Comparison of ENCODE assay signal across 31 mouse cellular contexts in genomic region chrX:35969276-35969675, GRCm38 (mm10).
"Had no signal": no experiment of that assay in that cellular context is flagged by ENCODE, and none has a peak within 500 bp of the region (broad histone marks: within the 10 kb centered on the region; RNA-seq: fewer than 3 reads in every experiment).

No protein-coding gene starts in this region.

- H3K27ac ChIP-seq: limb, embryonic 10.5 days; limb, embryonic 12.5 days; limb, embryonic 13.5 days; limb, embryonic 15.5 days; liver, embryonic 12.5 days; liver, embryonic 13.5 days; liver, embryonic 14.5 days; liver, embryonic 15.5 days; lung, embryonic 15.5 days; macrophage; midbrain, embryonic 10.5 days; midbrain, embryonic 12.5 days; midbrain, embryonic 13.5 days; midbrain, embryonic 15.5 days had no signal

- H3K36me3 ChIP-seq: limb, embryonic 10.5 days; limb, embryonic 12.5 days; limb, embryonic 13.5 days; limb, embryonic 15.5 days; liver, embryonic 12.5 days; liver, embryonic 13.5 days; liver, embryonic 15.5 days; lung, embryonic 15.5 days; midbrain, embryonic 12.5 days; midbrain, embryonic 13.5 days; midbrain, embryonic 15.5 days had no signal

- H3K4me3 ChIP-seq: limb, embryonic 10.5 days; limb, embryonic 12.5 days; limb, embryonic 13.5 days; limb, embryonic 15.5 days; liver, embryonic 12.5 days; liver, embryonic 13.5 days; liver, embryonic 15.5 days; lung, embryonic 15.5 days; megakaryocyte, embryonic 14.5 days; midbrain, embryonic 10.5 days; midbrain, embryonic 12.5 days; midbrain, embryonic 13.5 days; midbrain, embryonic 15.5 days; myocyte had no signal

- DNase-seq: left cerebral cortex, postnatal 4 days; liver; liver, embryonic 13.5 days; liver, postnatal 0 days; lung, adult 18-20 months; lung, adult 2 months; lung, embryonic 14.5 days; lung, postnatal 10 days; lung, postnatal 14 days; lung, postnatal 36 days; lung, postnatal 4 days; midbrain, embryonic 14.5 days had no signal

- H3K4me2 ChIP-seq: limb, embryonic 12.5 days; limb, embryonic 13.5 days; limb, embryonic 15.5 days; liver, embryonic 11.5 days; liver, embryonic 12.5 days; liver, embryonic 13.5 days; liver, embryonic 15.5 days; lung, embryonic 14.5 days; lung, embryonic 15.5 days; midbrain, embryonic 11.5 days; midbrain, embryonic 12.5 days; midbrain, embryonic 13.5 days; midbrain, embryonic 15.5 days had no signal

- H3K9me3 ChIP-seq: limb, embryonic 10.5 days; limb, embryonic 12.5 days; limb, embryonic 13.5 days; limb, embryonic 15.5 days; liver, embryonic 12.5 days; liver, embryonic 13.5 days; liver, embryonic 15.5 days; lung, embryonic 15.5 days; megakaryocyte, embryonic 14.5 days; midbrain, embryonic 10.5 days; midbrain, embryonic 12.5 days; midbrain, embryonic 13.5 days; midbrain, embryonic 15.5 days had no signal

- H3K27me3 ChIP-seq: limb, embryonic 12.5 days; limb, embryonic 13.5 days; limb, embryonic 15.5 days; liver, embryonic 12.5 days; liver, embryonic 13.5 days; liver, embryonic 15.5 days; lung, embryonic 15.5 days; megakaryocyte, embryonic 14.5 days; midbrain, embryonic 12.5 days; midbrain, embryonic 13.5 days; midbrain, embryonic 15.5 days had no signal

- H3K4me1 ChIP-seq: limb, embryonic 10.5 days; limb, embryonic 12.5 days; limb, embryonic 13.5 days; limb, embryonic 15.5 days; liver, embryonic 12.5 days; liver, embryonic 13.5 days; liver, embryonic 15.5 days; lung, embryonic 15.5 days; megakaryocyte, embryonic 14.5 days; midbrain, embryonic 10.5 days; midbrain, embryonic 12.5 days; midbrain, embryonic 13.5 days; midbrain, embryonic 15.5 days had no signal

- H3K9ac ChIP-seq: limb, embryonic 12.5 days; limb, embryonic 13.5 days; limb, embryonic 15.5 days; liver, embryonic 12.5 days; liver, embryonic 13.5 days; liver, embryonic 14.5 days; liver, embryonic 15.5 days; liver, postnatal 0 days; lung, embryonic 14.5 days; lung, embryonic 15.5 days; midbrain, embryonic 12.5 days; midbrain, embryonic 13.5 days; midbrain, embryonic 15.5 days had no signal

- ATAC-seq: liver, embryonic 12.5 days; liver, postnatal 0 days; lung, postnatal 0 days; midbrain, embryonic 13.5 days; midbrain, embryonic 15.5 days; midbrain, embryonic 16.5 days had no signal
